Mouse (Mus musculus): ENCODE measurements at regions not wholly inside any gene's neighbourhood (a gene's known extent, or its start where the extent isn't known, plus 50 kb on each side); places are given as distances from the start of the nearest gene placed in this dataset.

GRCm38 (mm10) chr6:71029663-71030062 lies 73.3 kb downstream of the Foxi3 start:
- no peak for TF ChIP-seq TAL1 (IDR thresholded peaks at IDR 0.05; ENCODE audit: low read length)
- TF ChIP-seq GATA1 (IDR thresholded peaks at IDR 0.05; ENCODE audit: low read length), result no peak

All from erythroblast, embryonic 14.5 days (primary cell).